Mouse (Mus musculus): Measurements from ENCODE around the gene Rcc1l. TPM values are rescaled to one million over a fixed set of nuclear protein-coding genes. Genes with fewer than 3 reads are reported as not detected.

Rcc1l gene
- polyA plus RNA-seq, 1 experiment from 2014 or later, result 35.2 TPM

- Histone ChIP-seq H3K36me3 (ENCODE audit: control insufficient read depth, insufficient read depth, low read length) (no peaks in the 10 kb centered on the region), H3K9ac (ENCODE audit: low read depth, low read length) (peak within 1 kb of the TSS; percentile 76), H3K4me2 (replicated peaks; ENCODE audit: low read depth, low read length) (peak within 1 kb of the TSS; percentile 95), H3K4me1 (ENCODE audit: control insufficient read depth, insufficient read depth, low read length) (peaks cover 10% of the 10 kb centered on the region; the same call in 1 of the 2 replicates), H3K4me3 (ENCODE audit: low read length) (peak within 1 kb of the TSS; percentile 84), H3K9me3 (ENCODE audit: control insufficient read depth, low read length) (no peaks in the 10 kb centered on the region), H3K27me3 (ENCODE audit: control insufficient read depth, insufficient read depth, low read length) (no peaks in the 10 kb centered on the region), H3K27ac (ENCODE audit: low read depth, low read length) (peak within 1 kb of the TSS; percentile 79)
- peak; percentile 89 for ATAC-seq (ENCODE audit: low FRiP score, low TSS enrichment)
- under 1% methylated on average over 57 of the region's 58 CpGs for WGBS
Observed at GRCm38 (mm10) chr5:134099496-134100211, 76.9 kb downstream of the Rcc1l start, which contains the start of gene Castor2. Gene Castor2, plus strand, starts transcription at chr5:134099711.

- peak overlapping the region; percentile 84 for H3K4me3 ChIP-seq (ENCODE audit: low read length)
- H3K9me3 ChIP-seq (ENCODE audit: control insufficient read depth, low read length), result no peaks in the 10 kb centered on the region
- peak overlapping the region; percentile 76 for H3K9ac ChIP-seq (ENCODE audit: low read depth, low read length)
- WGBS, result under 1% methylated on average over 17 of the region's 17 CpGs
- H3K4me2 ChIP-seq (replicated peaks; ENCODE audit: low read depth, low read length), result peak overlapping the region; percentile 95
- H3K36me3 ChIP-seq (ENCODE audit: control insufficient read depth, insufficient read depth, low read length), result no peaks in the 10 kb centered on the region
- peak; percentile 45 for ATAC-seq (ENCODE audit: low FRiP score, low TSS enrichment)
- peaks cover 10% of the 10 kb centered on the region; the same call in 1 of the 2 replicates for H3K4me1 ChIP-seq (ENCODE audit: control insufficient read depth, insufficient read depth, low read length)
- no peaks in the 10 kb centered on the region for H3K27me3 ChIP-seq (ENCODE audit: control insufficient read depth, insufficient read depth, low read length)
- H3K27ac ChIP-seq (ENCODE audit: low read depth, low read length), result peak overlapping the region; percentile 79
Observed at GRCm38 (mm10) chr5:134098976-134099375, 77.6 kb downstream of the Rcc1l start.

GRCm38 (mm10) chr5:134098341-134098902 lies 78.2 kb downstream of the Rcc1l start:
- ATAC-seq (ENCODE audit: low FRiP score, low TSS enrichment), result no peak
- 40% methylated on average over 13 of the region's 13 CpGs for WGBS

More at GRCm38 (mm10) chr5:134098341-134098902, 78.2 kb downstream of the Rcc1l start:
- Histone ChIP-seq H3K27ac (ENCODE audit: low read depth, low read length) (peak overlapping the region; percentile 79), H3K4me3 (ENCODE audit: low read length) (peak overlapping the region; percentile 84), H3K4me1 (ENCODE audit: control insufficient read depth, insufficient read depth, low read length) (peaks cover 10% of the 10 kb centered on the region; the same call in 1 of the 2 replicates), H3K27me3 (ENCODE audit: control insufficient read depth, insufficient read depth, low read length) (no peaks in the 10 kb centered on the region), H3K9me3 (ENCODE audit: control insufficient read depth, low read length) (no peaks in the 10 kb centered on the region), H3K4me2 (replicated peaks; ENCODE audit: low read depth, low read length) (peak overlapping the region; percentile 95), H3K36me3 (ENCODE audit: control insufficient read depth, insufficient read depth, low read length) (no peaks in the 10 kb centered on the region), H3K9ac (ENCODE audit: low read depth, low read length) (peak overlapping the region; percentile 76)

Other genes with a start within 250 kb of the Rcc1l start
- 8.7 and 10.5 TPM in 2 replicates for gene Castor2, start 77.1 kb downstream of the Rcc1l start, polyA plus RNA-seq (2014; fragmentation: Nextera tagmentation; extraction: Ambion mirVana)
- 5.8 and 9.2 TPM in 2 replicates for gene Gtf2ird2, start 7.2 kb upstream of the Rcc1l start, polyA plus RNA-seq (2014; fragmentation: Nextera tagmentation; extraction: Ambion mirVana)
- gene Ncf1, start 52.9 kb upstream of the Rcc1l start, polyA plus RNA-seq (2014; fragmentation: Nextera tagmentation; extraction: Ambion mirVana), result 2.6 and 2.9 TPM in 2 replicates
- gene Gtf2i, start 138.0 kb upstream of the Rcc1l start, polyA plus RNA-seq (2014; fragmentation: Nextera tagmentation; extraction: Ambion mirVana), result 131 and 196 TPM in 2 replicates